17 mouse cellular contexts compared by ENCODE assay signal in the genomic region with DNA sequence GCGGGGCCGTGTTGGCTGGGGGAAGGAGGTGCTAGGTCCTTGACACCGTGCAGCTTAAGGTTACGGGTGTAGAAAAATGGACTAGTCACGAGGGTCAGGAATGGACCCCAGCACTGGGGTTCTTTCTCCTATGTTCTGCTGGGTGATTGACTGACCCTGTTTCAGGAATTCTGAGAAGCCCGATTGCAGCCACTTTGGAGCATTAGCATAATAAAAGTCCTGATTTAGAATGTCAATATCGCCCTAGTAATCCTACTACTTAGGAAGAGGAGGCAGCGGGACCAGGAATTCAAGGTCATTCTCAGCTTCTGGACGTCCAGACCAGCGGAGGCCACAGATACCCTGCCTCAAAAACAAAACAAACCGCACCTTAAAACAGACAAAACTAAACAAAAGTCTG. TPM values are rescaled to one million over a fixed set of nuclear protein-coding genes. Genes with fewer than 3 reads are reported as not detected.
"Had no signal": no experiment of that assay in that cellular context is flagged by ENCODE, and none has a peak within 500 bp of the region (broad histone marks: within the 10 kb centered on the region; RNA-seq: fewer than 3 reads in every experiment).

No protein-coding gene starts in this region.

- H3K4me2 ChIP-seq: limb, embryonic 12.5 days; liver, embryonic 13.5 days; midbrain, embryonic 12.5 days; neural tube, embryonic 15.5 days had no signal

- H3K4me1 ChIP-seq: limb, embryonic 12.5 days; liver, embryonic 13.5 days; megakaryocyte, embryonic 14.5 days; neural tube, embryonic 15.5 days had no signal

- H3K9ac ChIP-seq: limb, embryonic 12.5 days; liver, embryonic 13.5 days; liver, postnatal 0 days; midbrain, embryonic 12.5 days; neural tube, embryonic 15.5 days had no signal

- H3K27ac ChIP-seq: layer of hippocampus, adult 2 months; limb, embryonic 12.5 days; liver, embryonic 13.5 days; macrophage; midbrain, embryonic 12.5 days; neural tube, embryonic 15.5 days; stomach, postnatal 0 days had no signal

- H3K9me3 ChIP-seq: limb, embryonic 12.5 days; liver, embryonic 13.5 days; megakaryocyte, embryonic 14.5 days; midbrain, embryonic 12.5 days; neural tube, embryonic 15.5 days had no signal

- ATAC-seq: liver, postnatal 0 days had no signal

- H3K4me3 ChIP-seq: layer of hippocampus, adult 2 months; limb, embryonic 12.5 days; liver, embryonic 13.5 days; megakaryocyte, embryonic 14.5 days; midbrain, embryonic 12.5 days; neural tube, embryonic 15.5 days had no signal

- H3K36me3 ChIP-seq: limb, embryonic 12.5 days; liver, embryonic 13.5 days; midbrain, embryonic 12.5 days; neural tube, embryonic 15.5 days had no signal

- DNase-seq: kidney, adult 18-20 months; kidney, postnatal 10 days; kidney, postnatal 4 days; liver; liver, embryonic 13.5 days; liver, postnatal 0 days; right cerebral cortex, adult 18-20 months; right cerebral cortex, postnatal 25 days; thymus, postnatal 14 days had no signal

RNA-seq across cellular contexts. Expression of gene Acoxl, which starts 0.7 kb away (rescaled TPM):
- total RNA-seq: layer of hippocampus, adult 2 months; left cerebral cortex, postnatal 36 days had no signal
- polyA plus RNA-seq: liver, embryonic 13.5 days; macrophage; midbrain, embryonic 12.5 days had no signal
